Mouse (Mus musculus) left cerebral cortex, adult 11 months (tissue): ENCODE measurements around the gene Gnb1.
"Not testable (repeated sequence)": the region's sequence is repeated elsewhere in the genome, so short reads cannot be mapped to it uniquely, and the experiment has no call there.

Experiments used
- DNase-seq: peaks from one replicate; pipeline ENCODE4 v3.0.0; 2022; ENCODE audit warnings: low spot score

The Gnb1 gene

DNA sequence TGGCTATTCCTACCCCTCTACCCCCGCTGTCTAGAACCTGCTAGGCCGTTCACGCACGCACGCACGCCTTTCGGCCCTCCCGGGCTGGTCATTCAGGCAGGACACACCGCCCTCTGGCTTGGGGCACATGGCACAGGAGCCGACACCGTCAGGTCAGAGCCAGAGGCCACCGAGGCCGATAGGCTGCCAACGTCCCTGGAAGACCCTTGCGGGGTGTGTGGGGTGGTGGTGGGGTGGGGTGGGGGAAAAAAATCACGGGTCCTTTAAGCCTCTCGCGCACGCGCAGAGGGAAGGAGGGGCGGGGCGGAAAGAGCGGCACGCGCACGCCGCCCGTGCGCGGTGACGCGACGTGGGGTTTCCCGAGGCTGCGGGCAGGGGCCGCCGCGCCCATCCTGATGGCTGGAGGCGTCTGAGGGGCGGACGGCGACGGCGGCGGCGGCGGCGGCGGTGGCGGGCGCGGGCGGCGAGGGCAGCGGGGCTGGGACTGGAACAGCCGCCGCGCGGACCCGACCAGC lies at the start of gene Gnb1:
Gnb1 (plus strand) TSS at position 372 of the 515 bp plus-strand sequence.
- DNase-seq = peak; percentile 85

DNA sequence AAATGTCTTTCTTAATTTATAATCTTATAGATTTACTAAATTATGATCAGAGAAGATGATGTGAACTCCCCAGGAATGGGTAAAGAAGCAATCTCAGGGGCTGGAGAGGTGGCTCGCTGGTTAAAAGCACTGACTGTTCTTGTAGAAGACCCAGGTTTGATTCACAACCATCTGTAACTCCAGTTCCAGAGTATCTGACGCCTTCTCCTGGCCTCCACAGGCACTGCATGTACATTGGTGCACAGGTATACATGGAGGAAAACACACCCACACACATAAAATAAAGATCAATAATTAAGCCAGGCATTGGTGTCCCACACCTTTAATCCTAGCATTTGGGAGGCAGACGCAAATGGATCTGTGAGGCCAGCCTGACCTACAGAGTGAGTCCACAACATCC lies 48.4 kb upstream of the Gnb1 start:
- no peak for DNase-seq

DNA sequence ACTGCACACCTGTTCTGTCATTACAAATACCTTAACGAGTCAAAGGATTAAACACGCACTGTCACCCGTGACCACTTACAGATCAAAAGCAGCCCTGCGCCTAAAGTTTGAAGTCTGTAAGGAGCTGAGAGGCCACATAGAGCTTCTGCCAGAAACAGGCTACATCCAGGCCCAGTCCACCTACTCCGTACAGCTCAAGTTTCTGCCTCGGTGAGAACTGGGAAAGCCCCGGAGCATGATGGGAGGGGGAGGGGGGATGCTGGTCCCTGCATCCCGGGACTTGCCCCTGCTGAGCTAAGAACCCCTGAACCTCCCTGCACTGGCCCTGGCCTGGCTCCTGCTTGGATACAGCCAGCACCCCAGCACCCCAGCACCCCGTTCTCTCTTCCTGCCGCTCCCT lies 39.6 kb upstream of the Gnb1 start:
- DNase-seq = no peak

DNA sequence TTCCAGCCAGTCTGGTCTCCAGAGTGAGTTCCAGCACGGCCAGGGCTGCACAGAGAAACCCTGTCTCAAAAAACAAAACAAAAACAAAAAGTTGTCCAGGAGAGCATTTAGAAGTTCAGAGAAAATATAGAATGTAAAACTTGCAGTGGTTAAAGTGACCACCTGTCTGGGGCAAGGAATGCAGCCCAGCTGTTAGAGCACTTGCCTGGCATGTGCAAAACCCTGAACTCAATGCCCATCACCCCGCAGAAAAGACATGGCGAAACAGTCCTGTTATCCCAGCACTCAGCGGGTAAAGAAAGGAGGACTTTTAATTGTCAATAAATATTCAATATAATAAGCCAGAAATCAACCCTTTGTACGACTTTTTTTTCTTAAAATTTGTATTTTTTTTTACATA lies 32.6 kb upstream of the Gnb1 start:
- no peak for DNase-seq

DNA sequence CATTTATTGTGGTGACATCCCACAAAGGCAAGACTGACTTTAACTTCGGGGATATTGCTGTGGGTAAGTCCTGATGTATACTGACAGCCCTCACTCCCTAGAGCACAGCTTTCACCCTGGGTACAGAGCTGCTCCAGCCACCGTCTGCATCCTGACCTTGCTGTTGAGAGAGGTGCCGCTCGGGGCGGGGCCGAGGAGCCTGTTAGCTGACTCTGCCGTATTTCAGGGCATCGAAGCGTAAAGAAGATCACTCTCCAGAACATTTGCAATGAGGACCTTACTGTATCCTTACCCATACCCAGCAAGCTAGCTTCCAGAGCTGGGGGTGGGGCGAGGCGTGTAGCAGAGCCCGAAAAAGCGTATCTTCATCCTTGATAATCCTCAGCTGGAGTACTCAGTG lies 28.1 kb upstream of the Gnb1 start:
- DNase-seq = no peak

DNA sequence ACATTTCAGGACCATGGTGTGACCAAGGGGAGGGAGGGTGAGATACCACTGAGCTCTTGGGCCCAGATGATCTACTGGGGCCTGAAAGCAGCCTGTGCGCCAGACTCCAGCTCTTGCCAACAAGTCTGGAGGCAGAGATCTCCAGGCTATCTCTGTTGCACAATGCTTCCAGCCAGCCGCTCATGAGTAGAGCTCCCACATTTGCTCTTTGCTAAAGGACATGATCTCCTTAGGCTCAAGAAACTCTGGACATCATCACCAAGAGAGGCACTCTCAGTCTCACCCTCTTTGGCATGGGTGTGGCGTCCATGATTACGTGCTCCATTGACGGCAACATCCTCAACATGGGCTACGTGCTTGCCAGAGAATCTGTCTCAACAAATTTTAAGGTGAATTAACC lies 27.6 kb upstream of the Gnb1 start:
- no peak for DNase-seq

DNA sequence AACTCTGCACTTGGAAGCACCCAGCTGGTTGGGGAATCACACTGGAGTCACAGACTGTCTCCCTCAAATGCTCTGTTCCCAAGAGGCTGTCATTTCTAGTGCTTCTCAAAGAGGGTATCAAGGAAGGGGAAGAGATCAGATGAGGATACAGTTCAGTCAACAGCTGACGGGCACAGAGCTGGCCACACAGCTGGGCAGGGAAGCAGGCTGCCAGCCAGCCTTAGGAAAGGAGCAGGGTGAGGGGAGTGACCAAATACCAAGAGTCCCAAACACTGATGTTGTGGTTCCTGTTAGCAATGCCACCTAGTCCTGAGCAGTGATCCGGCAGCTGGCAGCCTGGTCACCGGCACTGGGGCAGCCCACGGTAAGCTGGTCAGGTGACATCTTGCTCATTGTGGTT lies 27.1 kb upstream of the Gnb1 start:
- DNase-seq = no peak

DNA sequence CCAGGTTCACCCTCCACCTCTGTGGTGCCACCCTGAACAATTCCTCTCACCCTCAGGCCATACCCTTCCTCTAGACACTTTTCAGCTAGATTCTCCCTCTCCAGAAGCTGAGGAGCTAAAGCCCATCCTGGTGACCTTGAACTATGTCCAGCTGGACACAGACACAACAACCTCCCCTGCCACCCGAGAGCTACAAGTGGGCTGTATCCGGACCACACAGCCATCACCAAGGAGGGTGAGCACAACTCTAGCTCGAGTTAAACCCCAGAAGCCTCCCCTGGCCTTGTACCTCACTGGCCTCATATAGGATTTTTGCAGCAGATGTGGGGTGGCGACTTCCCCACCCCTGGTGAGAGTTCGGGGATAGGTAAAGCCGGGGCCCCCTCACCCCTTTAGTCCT lies 25.6 kb upstream of the Gnb1 start:
- no peak for DNase-seq

DNA sequence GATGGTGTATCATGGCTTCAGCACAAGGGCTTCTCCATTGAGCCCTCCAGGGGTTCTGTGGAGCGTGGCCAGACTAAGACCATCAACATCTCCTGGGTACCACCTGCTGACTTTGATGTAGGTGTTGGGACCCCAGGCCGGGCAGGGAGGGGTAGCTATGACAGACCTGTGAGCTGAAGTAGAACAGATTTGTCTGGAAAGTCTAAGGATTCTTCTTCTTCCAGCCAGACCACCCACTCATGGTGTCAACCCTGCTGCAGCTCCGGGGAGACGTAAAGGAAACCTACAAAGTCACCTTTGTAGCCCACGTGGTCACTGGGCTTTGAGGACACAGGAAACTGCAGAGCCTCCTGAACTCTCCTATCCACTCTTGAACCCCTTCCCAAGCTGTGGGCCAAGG lies 25.1 kb upstream of the Gnb1 start:
- DNase-seq = no peak

DNA sequence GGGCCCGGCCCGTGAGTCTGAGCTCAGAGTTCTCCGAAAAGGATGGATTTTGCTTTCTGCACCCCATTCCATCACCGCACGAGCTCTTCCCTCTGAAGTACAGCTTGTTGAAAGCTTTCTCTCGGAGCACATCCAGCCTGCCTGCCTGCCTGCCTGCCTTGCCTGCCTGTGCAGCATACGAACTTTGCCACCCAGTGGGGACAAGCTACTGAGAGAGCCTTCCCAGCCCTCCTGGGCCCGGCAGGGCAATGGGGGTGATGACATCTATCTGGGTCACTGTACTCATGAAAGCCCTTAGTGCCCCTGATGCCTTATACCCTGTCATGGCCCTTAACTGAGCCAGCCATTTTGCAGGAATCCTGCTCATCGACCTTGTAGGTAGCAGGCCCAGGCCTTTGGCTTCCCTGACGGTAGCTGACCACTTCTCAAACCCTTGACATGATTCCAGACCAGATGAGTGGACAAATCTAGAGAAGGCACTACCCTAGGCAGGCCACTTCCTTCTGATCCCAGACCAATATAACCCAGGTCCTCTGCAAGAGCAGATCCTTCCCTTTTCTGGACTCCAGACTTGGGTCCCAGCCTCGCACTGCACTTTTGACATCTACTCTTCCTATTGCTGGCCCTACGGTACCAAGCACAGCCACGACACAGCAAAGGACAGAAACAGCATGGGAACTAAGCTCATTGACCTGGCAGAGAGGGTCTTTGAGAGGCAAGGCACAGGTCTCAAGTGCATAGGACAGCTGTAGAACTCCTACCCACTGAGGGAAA lies 23.7 kb upstream of the Gnb1 start:
- DNase-seq = no peak

DNA sequence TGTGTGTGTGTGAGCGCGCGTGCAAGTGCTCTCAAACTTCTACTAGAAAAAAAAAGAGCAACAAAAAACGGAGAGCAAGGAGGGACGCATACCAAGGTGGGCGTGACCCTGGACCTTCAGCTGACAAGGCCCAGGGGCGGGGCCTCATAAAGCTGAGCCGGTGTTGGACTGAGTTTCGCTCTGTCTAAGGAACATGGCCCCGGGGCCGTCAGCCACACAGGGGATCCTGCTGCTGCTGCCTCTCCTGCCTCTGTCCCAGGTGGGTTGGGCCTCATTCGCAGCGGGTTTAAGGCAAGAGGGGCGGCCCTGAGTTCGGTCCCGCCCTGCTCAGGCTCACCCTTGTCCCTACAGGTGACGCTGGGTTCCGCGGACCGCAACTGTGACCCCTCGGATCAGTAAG lies 22.2 kb upstream of the Gnb1 start, which contains the start of gene Tmem52:
Tmem52 (plus strand) TSS at position 163 of the 400 bp plus-strand sequence.
- DNase-seq = no peak

DNA sequence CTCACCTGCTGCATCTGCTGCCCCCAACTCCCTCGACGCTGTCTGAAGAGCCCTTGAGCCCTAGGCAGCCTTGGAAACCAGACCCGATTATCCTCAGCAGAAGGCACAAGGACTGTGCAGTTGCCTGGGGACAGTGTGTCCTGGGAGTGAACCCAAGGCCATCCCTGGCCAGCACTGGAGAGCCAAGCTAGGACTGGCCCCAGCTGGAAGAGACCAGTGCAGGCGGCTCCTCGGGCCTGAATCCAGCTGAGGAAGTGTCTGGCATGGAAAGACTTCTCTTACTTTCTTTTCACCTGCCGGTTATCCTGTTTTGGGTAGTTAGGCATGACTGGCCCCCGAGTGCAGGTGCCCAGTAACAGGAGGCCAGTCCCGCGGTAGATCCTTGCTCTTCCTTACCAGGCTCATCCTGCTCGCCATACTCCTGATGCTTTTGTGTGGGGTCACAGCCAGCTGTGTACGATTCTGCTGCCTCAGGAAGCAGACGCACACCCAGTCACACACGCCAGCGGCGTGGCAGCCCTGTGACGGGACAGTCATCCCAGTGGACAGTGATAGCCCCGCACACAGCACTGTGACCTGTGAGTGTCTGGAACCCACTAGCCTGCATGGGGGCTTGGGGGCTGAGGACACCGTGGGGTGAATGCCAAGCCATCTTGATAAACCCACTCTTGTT lies 21.4 kb upstream of the Gnb1 start:
- DNase-seq = no peak

DNA sequence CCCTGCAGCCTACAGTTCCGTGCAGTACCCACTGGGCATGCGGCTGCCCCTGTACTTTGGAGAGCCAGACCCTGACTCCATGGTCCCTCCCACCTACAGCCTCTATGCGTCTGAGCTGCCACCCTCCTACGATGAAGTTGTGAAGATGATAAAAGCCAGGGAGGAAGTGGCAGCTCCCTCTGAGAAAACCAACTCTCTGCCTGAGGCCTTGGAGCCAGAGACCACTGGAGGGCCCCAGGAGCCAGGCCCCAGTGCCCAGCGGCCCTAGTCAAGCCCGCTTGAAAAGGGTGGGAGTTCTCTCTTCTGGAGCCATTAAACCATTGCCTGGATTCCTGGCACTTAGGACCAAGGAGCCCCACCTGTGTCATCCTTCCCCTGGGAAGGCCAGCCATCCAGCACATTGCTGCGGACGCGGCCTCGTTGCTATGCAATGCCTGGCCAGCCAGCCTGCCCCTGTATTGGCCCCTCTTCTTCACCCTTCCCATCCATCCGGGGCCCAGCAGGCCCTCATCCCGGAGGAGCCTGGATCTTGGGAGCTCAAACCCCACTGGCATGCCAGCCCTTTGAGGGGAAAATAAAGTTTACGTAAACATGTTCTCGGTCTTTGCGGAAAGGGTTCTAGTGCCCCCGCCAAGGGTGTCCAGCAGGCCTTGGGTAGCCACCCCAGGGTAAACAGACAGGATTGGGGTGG lies 20.8 kb upstream of the Gnb1 start:
- DNase-seq = no peak

DNA sequence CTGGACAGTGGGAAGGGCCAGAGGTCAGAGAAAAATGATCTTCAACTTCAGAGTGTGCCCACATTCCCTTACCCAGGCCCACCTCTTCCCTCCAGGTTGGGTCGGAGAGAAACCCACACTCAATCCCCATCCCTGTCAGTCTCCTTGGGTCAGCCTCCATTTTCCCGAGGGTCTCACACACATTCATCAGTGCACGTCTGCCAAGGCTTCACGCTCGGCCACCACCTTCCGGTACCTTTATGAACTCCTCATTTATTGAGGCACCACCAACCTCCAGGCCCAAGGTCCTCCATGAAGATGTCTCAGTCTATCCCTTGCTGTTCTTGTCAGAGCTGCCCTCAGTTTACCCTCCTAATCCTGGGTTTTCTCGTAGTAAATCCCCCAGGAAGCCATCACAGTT lies 20.2 kb upstream of the Gnb1 start:
- DNase-seq = no peak

DNA sequence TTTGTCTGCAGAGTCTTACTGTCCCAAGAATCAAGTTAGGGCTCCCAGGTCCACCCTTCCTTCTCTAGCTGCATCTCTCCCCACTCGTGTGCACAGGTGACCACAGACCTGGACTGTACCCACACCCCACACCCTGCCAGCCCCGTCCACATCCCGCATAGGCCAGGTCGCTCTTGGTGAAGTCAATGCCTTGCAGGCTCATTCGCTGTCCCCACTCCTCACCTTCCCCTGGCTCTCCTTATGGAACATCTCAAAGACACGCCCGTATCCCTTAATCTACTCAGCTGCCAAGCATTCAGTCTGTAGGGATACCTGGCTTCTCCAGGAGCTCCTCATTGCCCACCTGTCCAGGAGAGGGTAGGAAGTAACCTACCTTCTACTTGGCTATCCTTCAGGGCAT lies 19.8 kb upstream of the Gnb1 start:
- DNase-seq = no peak

DNA sequence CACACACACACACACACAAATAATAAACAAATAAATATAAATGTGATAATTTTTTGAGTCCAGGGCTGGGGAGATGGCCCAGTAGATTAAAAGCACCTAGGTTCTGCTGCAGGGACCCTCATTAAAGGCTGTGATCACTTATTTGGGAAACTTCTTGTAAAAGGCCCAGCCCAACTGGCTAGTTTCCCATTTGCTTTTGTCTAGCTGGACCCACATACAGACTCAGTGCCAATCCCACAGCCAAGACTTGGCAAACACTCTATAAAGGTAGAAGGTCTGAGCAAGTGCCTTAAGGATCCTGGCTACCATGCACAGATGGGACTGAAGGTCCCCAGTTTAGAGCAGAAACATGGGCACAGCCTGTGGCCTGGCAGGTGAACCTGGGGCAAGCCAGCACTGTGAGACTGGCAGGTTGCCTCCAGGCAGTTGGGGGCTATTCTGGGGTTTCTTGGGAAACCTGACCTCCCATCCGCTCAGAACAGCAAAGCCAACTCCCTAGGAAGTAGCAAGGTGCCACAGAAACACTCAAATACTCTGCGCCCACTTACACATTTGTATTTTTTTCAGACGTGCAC lies 18.4 kb upstream of the Gnb1 start:
- DNase-seq = no peak

DNA sequence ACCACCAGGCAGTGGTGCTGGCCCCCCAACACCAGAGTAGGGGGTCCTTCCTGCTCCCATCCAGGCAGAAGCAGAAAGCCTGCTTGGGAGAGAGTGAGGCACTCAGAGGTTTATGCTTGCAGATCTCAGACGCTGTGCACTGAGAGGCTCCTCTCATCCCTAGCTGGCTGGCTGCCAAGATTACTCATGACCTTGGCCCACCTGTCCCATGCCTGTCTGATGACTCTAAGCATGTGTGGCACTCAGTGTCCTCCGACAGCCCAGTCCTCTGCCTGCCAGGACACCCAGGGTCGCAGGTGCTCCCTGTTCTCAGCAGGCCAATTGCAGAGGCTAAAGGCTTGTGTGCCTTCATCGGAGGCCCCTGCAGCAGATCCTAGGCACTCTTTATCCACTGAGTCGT lies 17.8 kb upstream of the Gnb1 start:
- no peak for DNase-seq

DNA sequence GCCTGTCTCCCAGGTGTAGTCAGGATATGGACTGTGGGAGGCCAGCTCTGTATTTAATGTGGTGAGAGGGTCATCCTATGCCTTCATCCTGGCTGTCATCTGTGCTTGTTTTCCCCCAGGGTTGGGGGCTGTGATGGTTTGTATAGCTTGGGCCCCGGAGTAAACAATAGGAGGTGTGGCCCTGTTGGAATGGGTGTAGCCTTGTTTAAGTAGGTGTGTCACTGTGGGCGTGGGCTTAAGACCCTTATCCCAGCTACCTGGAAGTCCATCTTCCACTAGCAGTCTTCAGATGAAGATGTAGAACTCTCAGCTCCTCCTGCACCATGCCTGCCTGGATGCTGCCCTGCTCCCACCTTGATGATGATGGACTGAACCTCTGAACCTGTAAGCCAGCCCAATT lies 17.4 kb upstream of the Gnb1 start:
- not testable (repeated sequence) for DNase-seq

DNA sequence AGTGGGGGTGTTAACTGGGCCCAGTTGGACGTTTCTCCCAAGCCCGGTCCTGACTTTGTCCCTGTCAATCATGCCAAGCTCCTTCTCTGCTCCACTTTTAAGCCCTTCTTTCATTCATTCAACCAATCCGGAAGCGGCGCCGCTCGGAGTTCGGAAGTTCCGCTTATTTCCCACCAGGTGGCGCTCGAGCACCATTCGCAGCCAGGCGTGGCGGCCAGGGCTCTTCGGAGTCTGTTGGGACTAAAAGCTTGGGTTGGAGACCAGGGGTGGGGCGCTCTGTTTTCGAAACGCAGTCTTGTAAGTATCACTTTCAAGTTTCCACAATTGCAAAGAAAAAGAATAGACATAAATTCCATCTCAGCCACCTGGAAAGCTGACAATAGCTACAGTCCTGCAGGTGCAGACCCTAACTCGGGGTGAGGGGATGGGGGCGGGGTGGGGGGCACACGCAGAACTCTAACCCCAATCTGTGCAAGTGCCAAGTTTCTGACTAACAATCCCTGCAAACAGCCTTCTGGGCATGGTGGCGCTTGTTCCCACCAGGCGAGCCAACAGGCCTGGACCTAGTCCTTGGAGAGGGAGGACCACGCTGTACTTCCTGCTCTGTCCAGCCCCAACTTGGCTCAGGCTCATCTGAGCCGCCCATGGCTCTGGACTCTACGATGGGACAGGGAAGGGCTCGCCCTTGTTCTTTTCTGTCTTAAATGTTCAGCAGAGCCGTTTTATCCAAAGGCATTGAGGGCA lies 9.6 kb upstream of the Gnb1 start:
- DNase-seq = peak; percentile 41

DNA sequence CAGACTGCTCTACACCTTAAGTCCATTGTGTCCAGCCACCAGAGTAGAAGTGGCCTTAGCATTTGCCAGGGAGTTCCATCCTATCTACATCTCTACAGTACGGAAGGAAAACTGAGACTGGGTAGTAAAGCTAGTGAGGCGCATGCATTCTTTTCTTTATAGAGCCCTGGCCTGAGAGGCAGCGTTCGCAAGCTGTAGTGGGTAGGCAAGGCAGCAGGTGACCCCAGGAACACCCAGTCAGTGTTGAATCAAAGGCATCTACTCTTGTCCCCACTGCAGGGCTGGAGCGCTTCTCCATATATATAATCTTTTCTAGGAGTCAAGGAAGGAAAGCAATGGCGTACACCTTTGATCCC lies 9.1 kb upstream of the Gnb1 start:
- no peak for DNase-seq

DNA sequence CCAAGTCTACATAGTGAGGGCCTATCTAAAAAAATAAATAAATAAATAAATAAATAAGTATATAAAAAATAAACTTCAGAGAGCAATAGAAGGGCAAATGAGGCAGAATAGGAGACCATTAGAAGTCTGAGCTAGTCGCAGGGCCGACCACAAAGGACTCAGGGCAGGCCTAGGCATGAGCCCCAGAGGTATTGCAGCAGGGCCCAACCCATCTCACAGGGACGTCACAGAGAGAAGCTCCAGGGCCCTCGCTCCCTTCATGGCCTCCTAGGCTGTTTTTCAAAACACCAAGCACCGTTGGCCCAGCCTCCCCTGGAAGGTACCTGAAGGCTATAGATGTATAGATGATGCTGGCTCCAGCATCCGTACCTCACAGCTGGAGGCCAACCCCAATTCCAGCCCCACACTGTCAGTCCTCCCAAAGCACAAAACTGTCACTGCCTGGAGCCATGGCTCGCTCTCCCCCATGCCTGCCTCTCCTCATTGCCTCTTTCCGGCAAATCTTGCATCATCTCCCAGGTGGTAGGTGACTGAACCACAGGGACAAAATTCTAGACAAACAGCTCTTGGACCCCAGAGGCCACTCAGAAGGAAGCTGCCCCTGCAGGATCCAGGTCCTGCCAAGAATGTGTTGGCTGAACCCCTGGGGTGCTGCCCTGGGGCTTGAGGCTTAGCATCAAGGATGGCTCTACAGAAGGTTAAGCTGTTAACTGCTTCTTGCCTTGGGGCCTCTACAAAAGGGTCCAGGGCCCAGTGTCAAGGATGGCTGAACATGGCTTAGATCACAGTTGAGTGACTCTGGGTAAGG lies 8.2 kb upstream of the Gnb1 start:
- DNase-seq = no peak
